Mouse (Mus musculus) 3T3-L1 (cell line): ENCODE measurements around the gene Pde2a.
A peak's percentile ranks its signal among the peaks of the same experiment; 100 is the strongest.
"Not testable (repeated sequence)": the region's sequence is repeated elsewhere in the genome, so short reads cannot be mapped to it uniquely, and the experiment has no call there.

Source experiments
- DNase-seq: peaks from one replicate; pipeline ENCODE4 v3.0.0-alpha.2; 2015; ENCODE audit warnings: low read depth, low spot score

Gene Pde2a

GRCm38 (mm10) chr7:101513655-101514054, 92.2 kb downstream of the Pde2a start:
- DNase-seq, result no peak

- DNase-seq, result no peak
These were observed 93.3 kb downstream of the Pde2a start for GRCm38 (mm10) chr7:101514768-101515167.

- DNase-seq, result no peak
These were observed 93.8 kb downstream of the Pde2a start for GRCm38 (mm10) chr7:101515295-101515694.

GRCm38 (mm10) chr7:101516460-101516859, 95.0 kb downstream of the Pde2a start:
- DNase-seq, result no peak

GRCm38 (mm10) chr7:101521696-101522095, 100.2 kb downstream of the Pde2a start:
- DNase-seq, result no peak

- no peak for DNase-seq
These were observed 101.7 kb downstream of the Pde2a start for GRCm38 (mm10) chr7:101523205-101523604.

GRCm38 (mm10) chr7:101526484-101526883, 105.0 kb downstream of the Pde2a start:
- no peak for DNase-seq

- DNase-seq, result no peak
These were observed 112.9 kb downstream of the Pde2a start for GRCm38 (mm10) chr7:101534428-101534827.

GRCm38 (mm10) chr7:101535102-101535501, 113.6 kb downstream of the Pde2a start:
- no peak for DNase-seq

- DNase-seq, result no peak
These were observed 114.0 kb downstream of the Pde2a start for GRCm38 (mm10) chr7:101535517-101535916.

- DNase-seq, result no peak
These were observed 116.0 kb downstream of the Pde2a start for GRCm38 (mm10) chr7:101537541-101537940.

- DNase-seq, result peak; percentile 66
These were observed 116.8 kb downstream of the Pde2a start for GRCm38 (mm10) chr7:101538141-101538933.

GRCm38 (mm10) chr7:101539774-101540173, 118.3 kb downstream of the Pde2a start:
- no peak for DNase-seq

GRCm38 (mm10) chr7:101540684-101541083, 119.2 kb downstream of the Pde2a start:
- no peak for DNase-seq

- peak; percentile 72 for DNase-seq
These were observed 119.6 kb downstream of the Pde2a start for GRCm38 (mm10) chr7:101541132-101541531.

- no peak for DNase-seq
These were observed 120.2 kb downstream of the Pde2a start for GRCm38 (mm10) chr7:101541734-101542133.

- DNase-seq, result peak; percentile 20
These were observed 126.2 kb downstream of the Pde2a start for GRCm38 (mm10) chr7:101547651-101548050.

- DNase-seq, result no peak
These were observed 127.8 kb downstream of the Pde2a start for GRCm38 (mm10) chr7:101549266-101549665.

GRCm38 (mm10) chr7:101550686-101551485, 129.4 kb downstream of the Pde2a start:
- no peak for DNase-seq

GRCm38 (mm10) chr7:101551530-101551929, 130.0 kb downstream of the Pde2a start:
- peak; percentile 23 for DNase-seq

GRCm38 (mm10) chr7:101555473-101555872, 134.0 kb downstream of the Pde2a start:
- DNase-seq, result not testable (repeated sequence)

GRCm38 (mm10) chr7:101557391-101557790, 135.9 kb downstream of the Pde2a start:
- DNase-seq, result no peak

GRCm38 (mm10) chr7:101559393-101559792, 137.9 kb downstream of the Pde2a start:
- DNase-seq, result not testable (repeated sequence)
